10 mouse cellular contexts compared by ENCODE assay signal in genomic region chr15:5343794-5344193, GRCm38 (mm10).
DNase-seq lines count a peak whose midpoint lies in the region; ATAC-seq and TF ChIP-seq lines count a peak whose summit lies in the region.
"Had no signal": no experiment of that assay in that cellular context is flagged by ENCODE, and none has a peak within 500 bp of the region (broad histone marks: within the 10 kb centered on the region; RNA-seq: fewer than 3 reads in every experiment).

No protein-coding gene starts in this region.

- no peaks in the 10 kb centered on the region for H3K4me1 ChIP-seq in embryonic facial prominence, embryonic 14.5 days (ENCODE audit: control insufficient read depth, insufficient read depth, low read length)
- no peaks in the 10 kb centered on the region for H3K4me1 ChIP-seq in embryonic facial prominence, embryonic 10.5 days
- H3K4me1 ChIP-seq in limb, embryonic 14.5 days (ENCODE audit: control insufficient read depth, insufficient read depth, low read length), result no peaks in the 10 kb centered on the region
- no peaks in the 10 kb centered on the region for H3K4me1 ChIP-seq in cerebellum, adult 2 months (ENCODE audit: control insufficient read depth, insufficient read depth, low read length)

- TF ChIP-seq CTCF in cerebellum, adult 2 months (IDR thresholded peaks at IDR 0.05; ENCODE audit: borderline replicate concordance, insufficient read depth, low read depth, low read length), result no peak

- H3K4me3 ChIP-seq in embryonic facial prominence, embryonic 14.5 days (ENCODE audit: low read depth, low read length), result no peak overlapping the region
- H3K4me3 ChIP-seq in embryonic facial prominence, embryonic 10.5 days, result no peak overlapping the region
- H3K4me3 ChIP-seq in limb, embryonic 14.5 days (replicated peaks; ENCODE audit: low read length), result no peak overlapping the region
- no peak overlapping the region for H3K4me3 ChIP-seq in cerebellum, adult 2 months (replicated peaks; ENCODE audit: insufficient read depth, low read depth, low read length)

- H3K9me3 ChIP-seq in embryonic facial prominence, embryonic 14.5 days (ENCODE audit: control insufficient read depth, low read length), result no peaks in the 10 kb centered on the region
- H3K9me3 ChIP-seq in embryonic facial prominence, embryonic 10.5 days, result no peaks in the 10 kb centered on the region
- H3K9me3 ChIP-seq in limb, embryonic 14.5 days (ENCODE audit: control insufficient read depth, low read length), result no peaks in the 10 kb centered on the region

- 57% methylated on average over 6 of the region's 6 CpGs for WGBS in embryonic facial prominence, embryonic 14.5 days
- WGBS in embryonic facial prominence, embryonic 10.5 days, result 83% methylated on average over 6 of the region's 6 CpGs
- WGBS in limb, embryonic 14.5 days, result 57% methylated on average over 6 of the region's 6 CpGs
- 80% methylated on average over 6 of the region's 6 CpGs for WGBS in cerebellum, adult 2 months

- peak; percentile 61 for DNase-seq in embryonic facial prominence, embryonic 14.5 days (ENCODE audit: low spot score)
- DNase-seq in embryonic facial prominence, embryonic 10.5 days (ENCODE audit: low spot score), result no peak
- DNase-seq in right cerebral cortex, postnatal 10 days (ENCODE audit: low spot score in 2 of 2), result peak; percentile 21 to 22
- no peak for DNase-seq in right cerebral cortex, postnatal 14 days
- DNase-seq in limb, embryonic 14.5 days (ENCODE audit: low spot score), result peak; percentile 60
- peak; percentile 13 for DNase-seq in telencephalon, adult 2 months (ENCODE audit: low read depth, low spot score)
- DNase-seq in cerebellum, adult 2 months, result no peak
- no peak for DNase-seq in retina, embryonic 14.5 days (ENCODE audit: low spot score)
- DNase-seq: cerebellum, adult 11 months had no signal

- H3K27ac ChIP-seq in embryonic facial prominence, embryonic 14.5 days (replicated peaks; ENCODE audit: low read depth, low read length), result no peak overlapping the region
- no peak overlapping the region for H3K27ac ChIP-seq in embryonic facial prominence, embryonic 10.5 days (replicated peaks)
- no peak overlapping the region for H3K27ac ChIP-seq in limb, embryonic 14.5 days (replicated peaks; ENCODE audit: low read depth, low read length)
- H3K27ac ChIP-seq in cerebellum, adult 2 months (ENCODE audit: insufficient read depth, low read length), result no peak overlapping the region

- H3K9ac ChIP-seq in embryonic facial prominence, embryonic 14.5 days (ENCODE audit: low read depth, low read length), result no peak overlapping the region
- H3K9ac ChIP-seq in limb, embryonic 14.5 days (ENCODE audit: low read depth, low read length, severe bottlenecking), result no peak overlapping the region

- peak; percentile 41; the same call in 1 of the 2 replicates for ATAC-seq in embryonic facial prominence, embryonic 14.5 days (ENCODE audit: low read depth)
- peak; percentile 60 for ATAC-seq in limb, embryonic 14.5 days (ENCODE audit: low FRiP score, low read depth)
- ATAC-seq: inflammation-experienced regulatory T-cells, adult 6 months had no signal

- TF ChIP-seq POLR2A in limb, embryonic 14.5 days (IDR thresholded peaks at IDR 0.05; ENCODE audit: borderline replicate concordance, extremely low read depth, insufficient read depth, insufficient read length), result no peak
- TF ChIP-seq POLR2A in cerebellum, adult 2 months (IDR thresholded peaks at IDR 0.05; ENCODE audit: borderline replicate concordance, insufficient read depth, low read length), result no peak

- H3K4me2 ChIP-seq in embryonic facial prominence, embryonic 14.5 days (ENCODE audit: low read depth, low read length), result no peak overlapping the region
- H3K4me2 ChIP-seq in limb, embryonic 14.5 days (replicated peaks; ENCODE audit: low read depth, low read length, severe bottlenecking), result no peak overlapping the region

- no peaks in the 10 kb centered on the region for H3K36me3 ChIP-seq in embryonic facial prominence, embryonic 14.5 days (ENCODE audit: control insufficient read depth, insufficient read depth, low read length)
- no peaks in the 10 kb centered on the region for H3K36me3 ChIP-seq in embryonic facial prominence, embryonic 10.5 days (replicated peaks)
- H3K36me3 ChIP-seq in limb, embryonic 14.5 days (ENCODE audit: control insufficient read depth, insufficient read depth, low read length), result no peaks in the 10 kb centered on the region

- no peaks in the 10 kb centered on the region for H3K27me3 ChIP-seq in embryonic facial prominence, embryonic 14.5 days (replicated peaks; ENCODE audit: control insufficient read depth, insufficient read depth, low read length)
- no peaks in the 10 kb centered on the region for H3K27me3 ChIP-seq in embryonic facial prominence, embryonic 10.5 days (replicated peaks; ENCODE audit: low read depth, poor library complexity, severe bottlenecking)
- no peaks in the 10 kb centered on the region for H3K27me3 ChIP-seq in limb, embryonic 14.5 days (ENCODE audit: control insufficient read depth, insufficient read depth, low read length)
- H3K27me3 ChIP-seq in cerebellum, adult 2 months (ENCODE audit: control insufficient read depth, insufficient read depth, low read length), result no peaks in the 10 kb centered on the region; the same call in 1 of the 2 replicates

Comparison
In these comparisons a context has a peak if more than half of its experiments do, and no peak if none do; other contexts are left out.
1. DNase-seq: peak in embryonic facial prominence, embryonic 14.5 days (single experiment), right cerebral cortex, postnatal 10 days (2 of 2), limb, embryonic 14.5 days (single experiment) and telencephalon, adult 2 months (single experiment); none in embryonic facial prominence, embryonic 10.5 days (single experiment), right cerebral cortex, postnatal 14 days (single experiment), cerebellum, adult 2 months (0 of 2) and retina, embryonic 14.5 days (single experiment).